Mouse (Mus musculus) kidney, postnatal 0 days (tissue): Measurements from ENCODE around the gene Gpr84. TPM values are rescaled to one million over a fixed set of nuclear protein-coding genes. Genes with fewer than 3 reads are reported as not detected.

Source experiments
- ATAC-seq: fragments of 200-750 bp; cut with Nextera tagmentation; replicated peaks from 2 replicates; pipeline ENCODE4 v1.8.0; 2017; ENCODE audit warnings: low read depth, moderate number of reproducible peaks, moderate TSS enrichment, moderate library complexity; ENCODE audit not compliant: low FRiP score
- DNase-seq: peaks from one replicate; pipeline ENCODE4 v3.0.0-alpha.2; 2016; ENCODE audit warnings: low spot score
- H3K27ac ChIP-seq: fragments of 300-500 bp; sonication (generic); 2 replicates; pipeline ENCODE4 v1.5.1; 2014; ENCODE audit warnings: mild to moderate bottlenecking
- H3K27me3 ChIP-seq: fragments of 300-500 bp; sonication (generic); 2 replicates; pipeline ENCODE4 v1.6.1; 2014; ENCODE audit warnings: low read length, mixed read lengths; ENCODE audit not compliant: insufficient read depth
- H3K36me3 ChIP-seq: fragments of 300-500 bp; sonication (generic); 2 replicates; pipeline ENCODE4 v1.6.1; 2014; ENCODE audit warnings: low read length, mixed read lengths; ENCODE audit not compliant: insufficient read depth
- H3K4me1 ChIP-seq: fragments of 300-500 bp; sonication (generic); replicated peaks from 2 replicates; pipeline ENCODE4 v1.6.1; 2014; ENCODE audit warnings: antibody characterized with exemption, low read length, mixed read lengths; ENCODE audit not compliant: insufficient read depth
- H3K4me2 ChIP-seq: fragments of 300-500 bp; sonication (generic); 2 replicates; pipeline ENCODE4 v1.6.1; 2014; ENCODE audit warnings: mild to moderate bottlenecking, low read length, moderate library complexity, mixed read lengths
- H3K4me3 ChIP-seq: fragments of 300-500 bp; sonication (generic); replicated peaks from 2 replicates; pipeline ENCODE4 v1.5.1; 2014; ENCODE audit warnings: low read depth, low read length
- H3K9ac ChIP-seq: fragments of 300-500 bp; sonication (generic); 2 replicates; pipeline ENCODE4 v1.6.1; 2014; ENCODE audit warnings: low read depth, low read length
- H3K9me3 ChIP-seq: fragments of 300-500 bp; sonication (generic); replicated peaks from 2 replicates; pipeline ENCODE4 v1.6.1; 2016; ENCODE audit warnings: low read length, inconsistent platforms, mixed read lengths
- CTCF ChIP-seq: IDR thresholded peaks from 2 replicates; pipeline ENCODE4 v1.5.1; 2016; ENCODE audit warnings: antibody characterized with exemption, low read depth, mild to moderate bottlenecking, moderate library complexity
- WGBS: fragments of 180-500 bp; shearing (Covaris S2); extraction: QIAGEN DNeasy Blood & Tissue Kit; methylation state at CpG from one replicate; pipeline ENCODE4 v1.1.7; 2014; 5-methylcytosine and 5-hydroxymethylcytosine counted together
- polyA plus RNA-seq: library from polyadenylated mRNA; unstranded; fragments of >200 nt; fragmentation: Nextera tagmentation; extraction: Ambion mirVana; gene quantifications from 2 replicates; pipeline ENCODE4 v1.2.1, GENCODE M21; 2015

Gene Gpr84
- polyA plus RNA-seq, 1 experiment from 2014 or later = 0.47 TPM

DNA sequence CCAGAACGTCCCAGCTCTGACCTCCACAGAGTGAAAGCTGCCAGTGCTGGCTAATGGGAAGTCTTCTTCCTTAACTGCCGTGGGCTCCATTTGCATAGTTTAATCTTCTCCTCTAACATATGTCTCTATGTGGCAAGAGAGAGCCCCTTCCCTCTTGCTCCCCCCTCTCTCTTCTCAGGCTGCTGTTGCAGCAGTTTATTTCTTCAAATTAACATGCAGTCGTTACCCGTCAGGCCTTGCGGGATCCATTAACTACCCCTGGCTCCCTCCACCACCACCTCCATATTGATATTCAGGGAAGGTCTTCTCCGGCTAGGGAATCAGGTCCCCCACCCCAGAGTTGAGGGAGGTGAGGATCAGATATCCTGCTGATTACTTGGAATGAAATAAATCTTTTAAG, 13.1 kb downstream of the Gpr84 start:
- H3K36me3 ChIP-seq = peaks cover 23% of the 10 kb centered on the region
- H3K4me2 ChIP-seq = no peak overlapping the region
- WGBS = 46% methylated on average over 6 of the region's 6 CpGs
- TF ChIP-seq CTCF = no peak
- H3K4me3 ChIP-seq = no peak overlapping the region
- H3K9ac ChIP-seq = no peak overlapping the region
- no peaks in the 10 kb centered on the region for H3K9me3 ChIP-seq
- ATAC-seq (no peak), DNase-seq (no peak)
- H3K4me1 ChIP-seq = peaks cover 38% of the 10 kb centered on the region
- no peak overlapping the region for H3K27ac ChIP-seq
- H3K27me3 ChIP-seq = no peaks in the 10 kb centered on the region

DNA sequence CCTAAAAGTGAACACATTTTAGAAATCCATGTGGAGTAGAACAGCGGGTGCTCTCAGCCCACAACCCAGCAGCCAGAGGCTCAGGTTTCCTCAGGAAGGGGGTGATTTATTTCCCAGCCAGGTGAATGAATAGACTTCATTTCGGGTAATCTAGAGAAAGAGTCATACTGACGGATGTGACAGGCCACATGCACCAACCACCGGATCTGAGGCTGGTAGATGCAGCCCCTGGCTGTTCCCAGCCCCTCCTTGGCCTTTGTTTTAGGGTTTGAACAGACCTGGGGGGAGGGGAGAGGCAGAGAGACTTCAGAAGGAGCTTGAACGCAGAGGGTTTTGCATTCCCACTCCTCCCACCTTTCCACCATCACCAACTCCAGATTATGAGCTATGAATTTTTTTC, 14.6 kb downstream of the Gpr84 start:
- Histone ChIP-seq H3K27me3 (no peaks in the 10 kb centered on the region), H3K36me3 (peaks cover 30% of the 10 kb centered on the region), H3K9me3 (no peaks in the 10 kb centered on the region), H3K4me1 (peaks cover 30% of the 10 kb centered on the region), H3K4me2 (no peak overlapping the region), H3K9ac (no peak overlapping the region), H3K4me3 (no peak overlapping the region), H3K27ac (0 out of 2 replicates have a peak overlapping the region, but pooled peaks have one; percentile 39)
- 11% methylated on average over 5 of the region's 5 CpGs for WGBS
- no peak for TF ChIP-seq CTCF
- DNase-seq (no peak), ATAC-seq (no peak)

DNA sequence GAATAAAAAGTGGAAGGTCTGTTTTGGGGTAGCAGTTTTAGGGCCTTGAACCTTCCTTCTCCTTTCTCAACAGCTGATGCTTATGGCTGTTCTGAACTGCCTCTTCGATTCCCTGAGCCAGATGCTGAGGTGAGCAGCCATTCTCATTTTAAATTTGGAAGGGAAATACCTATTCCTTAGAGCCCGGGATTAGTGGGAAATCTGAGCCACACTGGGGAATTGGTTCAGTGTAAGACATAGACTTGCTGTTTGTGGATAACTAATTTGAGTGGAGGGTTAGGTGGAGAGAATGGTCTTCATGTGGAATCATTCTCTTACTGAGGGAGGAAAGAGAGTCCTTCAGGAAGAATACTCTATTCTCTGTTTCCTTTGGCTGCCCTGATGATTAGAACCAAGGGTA, 15.8 kb downstream of the Gpr84 start:
- Histone ChIP-seq H3K4me3 (no peak overlapping the region), H3K9me3 (no peaks in the 10 kb centered on the region), H3K9ac (no peak overlapping the region), H3K27ac (no peak overlapping the region), H3K27me3 (no peaks in the 10 kb centered on the region), H3K36me3 (peaks cover 30% of the 10 kb centered on the region), H3K4me1 (peaks cover 22% of the 10 kb centered on the region), H3K4me2 (no peak overlapping the region)
- DNase-seq = no peak
- no peak for TF ChIP-seq CTCF
- no peak for ATAC-seq
- WGBS = 61% methylated on average over 2 of the region's 2 CpGs

DNA sequence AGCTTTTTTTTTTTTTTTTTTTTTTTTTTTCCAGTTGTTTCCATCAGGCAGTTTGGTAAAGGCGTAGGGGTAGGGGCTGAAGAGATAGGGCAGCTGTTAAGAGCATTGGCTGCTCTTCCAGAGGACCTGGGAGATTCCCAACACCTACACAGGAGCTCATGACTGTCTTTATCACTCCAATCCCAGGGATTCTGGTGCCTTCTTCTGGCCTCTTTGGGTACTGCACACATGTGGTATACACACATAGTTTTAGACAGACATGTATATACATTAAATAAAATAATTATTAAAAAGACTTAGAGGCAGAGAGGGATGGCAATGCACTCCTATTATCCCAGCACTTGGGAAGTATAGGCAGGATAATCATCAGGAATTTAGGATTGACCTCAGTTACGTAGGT, 17.0 kb downstream of the Gpr84 start:
- no peak overlapping the region for H3K4me3 ChIP-seq

DNA sequence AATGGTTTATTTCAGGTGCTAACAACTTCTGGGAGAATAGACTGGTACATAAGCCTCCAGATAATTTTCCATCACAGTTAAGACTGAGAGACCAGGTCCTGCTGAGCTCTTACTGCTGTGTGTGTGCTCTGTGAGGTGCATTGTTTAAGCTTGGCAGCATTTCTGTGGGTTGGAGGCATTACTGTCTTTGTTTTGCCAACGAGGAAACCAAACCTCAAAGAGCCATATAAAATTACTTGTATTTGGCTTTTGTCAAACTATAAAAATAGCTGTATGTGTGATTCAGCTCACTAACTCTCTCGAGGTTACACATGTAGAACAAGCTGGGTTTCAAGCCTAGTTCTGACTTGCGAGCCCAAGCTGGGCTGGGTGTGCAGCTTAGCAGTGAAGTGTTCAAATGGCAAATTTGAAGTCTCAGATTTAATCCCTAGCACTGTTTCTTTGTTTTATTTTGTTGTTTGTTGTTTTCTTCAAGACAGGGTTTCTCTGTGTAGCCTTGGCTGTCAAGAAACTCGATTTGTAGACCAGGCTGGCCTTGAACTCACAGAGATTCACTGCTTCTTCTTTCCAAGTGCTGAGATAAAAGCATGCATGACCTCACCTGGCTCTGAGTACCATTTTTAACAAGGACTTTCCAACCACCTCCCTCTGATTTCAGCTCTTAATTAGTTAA, 17.6 kb downstream of the Gpr84 start:
- WGBS = 63% methylated on average over 4 of the region's 4 CpGs
- no peak overlapping the region for H3K4me3 ChIP-seq
- H3K9ac ChIP-seq = no peak overlapping the region
- no peaks in the 10 kb centered on the region for H3K27me3 ChIP-seq
- ATAC-seq = no peak
- peaks cover 22% of the 10 kb centered on the region for H3K36me3 ChIP-seq
- H3K4me2 ChIP-seq = no peak overlapping the region
- H3K9me3 ChIP-seq = no peaks in the 10 kb centered on the region
- no peak overlapping the region for H3K27ac ChIP-seq
- DNase-seq = no peak
- no peak for TF ChIP-seq CTCF
- peaks cover 18% of the 10 kb centered on the region; the same call in 1 of the 2 replicates for H3K4me1 ChIP-seq

More for the DNA sequence above, 17.0 kb downstream of the Gpr84 start:
- Histone ChIP-seq H3K27ac (no peak overlapping the region), H3K27me3 (no peaks in the 10 kb centered on the region), H3K4me1 (peaks cover 18% of the 10 kb centered on the region; the same call in 1 of the 2 replicates), H3K4me2 (no peak overlapping the region), H3K36me3 (peaks cover 23% of the 10 kb centered on the region), H3K9ac (no peak overlapping the region), H3K9me3 (no peaks in the 10 kb centered on the region)
- peak; percentile 42; the same call in 1 of the 2 replicates for TF ChIP-seq CTCF
- ATAC-seq (no peak), DNase-seq (no peak)
- 92% methylated on average over 2 of the region's 2 CpGs for WGBS

DNA sequence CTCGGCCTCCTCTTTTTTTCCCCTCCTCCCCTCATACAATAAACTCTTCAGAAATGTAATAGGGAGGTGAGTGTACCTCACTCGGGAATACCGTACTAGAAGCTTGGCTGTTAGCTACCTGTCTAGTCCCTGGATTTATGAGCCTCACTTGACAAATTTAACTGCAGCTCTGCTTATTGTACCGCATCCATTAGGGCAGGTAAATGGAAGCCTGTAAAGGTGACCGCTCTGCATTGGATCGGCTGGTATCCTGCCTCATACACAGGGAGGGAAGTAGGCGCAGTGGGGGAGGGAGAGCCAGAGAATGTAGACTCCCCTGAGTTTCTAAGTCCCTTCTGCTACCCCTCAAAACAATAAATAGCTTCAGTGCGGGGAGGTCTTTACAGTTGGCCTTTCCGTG, 19.6 kb downstream of the Gpr84 start:
- 41% methylated on average over 9 of the region's 9 CpGs for WGBS
- H3K9ac ChIP-seq = no peak overlapping the region
- peaks cover 18% of the 10 kb centered on the region for H3K36me3 ChIP-seq
- TF ChIP-seq CTCF = no peak
- H3K9me3 ChIP-seq = no peaks in the 10 kb centered on the region
- peaks cover 17% of the 10 kb centered on the region; the same call in 1 of the 2 replicates for H3K4me1 ChIP-seq
- no peak for ATAC-seq
- no peak overlapping the region for H3K4me3 ChIP-seq
- H3K4me2 ChIP-seq = no peak overlapping the region
- DNase-seq = no peak
- H3K27ac ChIP-seq = peak overlapping the region; percentile 3; the same call in 1 of the 2 replicates
- no peaks in the 10 kb centered on the region for H3K27me3 ChIP-seq
